In genomic region chr4:4629251-4629650, GRCm38 (mm10) we compare ENCODE assay signal across 22 mouse cellular contexts.
A peak's percentile ranks its signal among the peaks of the same experiment; 100 is the strongest.
DNase-seq lines count a peak whose midpoint lies in the region; ATAC-seq and TF ChIP-seq lines count a peak whose summit lies in the region.
"Had no signal": no experiment of that assay in that cellular context is flagged by ENCODE, and none has a peak within 500 bp of the region (broad histone marks: within the 10 kb centered on the region; RNA-seq: fewer than 3 reads in every experiment).

No protein-coding gene starts in this region.

- peak; percentile 72 for DNase-seq in embryonic facial prominence, embryonic 14.5 days (ENCODE audit: low spot score)
- no peak for DNase-seq in embryonic facial prominence, embryonic 10.5 days (ENCODE audit: low spot score)
- DNase-seq in kidney, postnatal 0 days (ENCODE audit: low spot score) = peak; percentile 54
- DNase-seq in kidney, adult 2 months = no peak
- peak; percentile 56 for DNase-seq in limb, embryonic 14.5 days (ENCODE audit: low spot score)
- DNase-seq in limb, embryonic 10.5 days (ENCODE audit: low spot score) = no peak
- DNase-seq in lung, embryonic 14.5 days = peak; percentile 41
- DNase-seq in lung, adult 18-20 months = no peak
- DNase-seq: adrenal gland, adult 2 months; adrenal gland, adult 8-10 months; adrenal gland, postnatal 10 days; adrenal gland, postnatal 14 days; adrenal gland, postnatal 25 days; adrenal gland, postnatal 36 days; B cell, adult 2 months; cerebellum, adult 11 months; cerebellum, adult 11-12 months had no signal

- no peaks in the 10 kb centered on the region for H3K9me3 ChIP-seq in embryonic facial prominence, embryonic 14.5 days (ENCODE audit: control insufficient read depth, low read length)
- no peaks in the 10 kb centered on the region for H3K9me3 ChIP-seq in embryonic facial prominence, embryonic 10.5 days
- H3K9me3 ChIP-seq in kidney, postnatal 0 days (replicated peaks; ENCODE audit: low read length) = no peaks in the 10 kb centered on the region
- no peaks in the 10 kb centered on the region for H3K9me3 ChIP-seq in limb, embryonic 14.5 days (ENCODE audit: control insufficient read depth, low read length)
- H3K9me3 ChIP-seq in limb, embryonic 10.5 days (replicated peaks) = no peaks in the 10 kb centered on the region
- H3K9me3 ChIP-seq in lung, embryonic 14.5 days (ENCODE audit: low read depth, low read length) = no peaks in the 10 kb centered on the region
- H3K9me3 ChIP-seq: G1E had no signal

- no peak for ATAC-seq in embryonic facial prominence, embryonic 14.5 days (ENCODE audit: low read depth)
- no peak for ATAC-seq in kidney, postnatal 0 days (replicated peaks; ENCODE audit: low FRiP score, low read depth)
- ATAC-seq in limb, embryonic 14.5 days (ENCODE audit: low FRiP score, low read depth) = no peak
- no peak for ATAC-seq in lung, embryonic 14.5 days (ENCODE audit: insufficient read depth)
- ATAC-seq: activated CD4-positive, CD25-positive, alpha-beta regulatory T cell, adult 4 months; CD4-positive, CD25-positive, alpha-beta regulatory T cell, adult 4 months; Patski had no signal

- no peaks in the 10 kb centered on the region for H3K36me3 ChIP-seq in embryonic facial prominence, embryonic 14.5 days (ENCODE audit: control insufficient read depth, insufficient read depth, low read length)
- H3K36me3 ChIP-seq in embryonic facial prominence, embryonic 10.5 days (replicated peaks) = no peaks in the 10 kb centered on the region
- no peaks in the 10 kb centered on the region for H3K36me3 ChIP-seq in kidney, postnatal 0 days (ENCODE audit: insufficient read depth, low read length)
- H3K36me3 ChIP-seq in kidney, adult 2 months (ENCODE audit: control insufficient read depth, insufficient read depth, low read length) = no peaks in the 10 kb centered on the region
- no peaks in the 10 kb centered on the region for H3K36me3 ChIP-seq in limb, embryonic 14.5 days (ENCODE audit: control insufficient read depth, insufficient read depth, low read length)
- no peaks in the 10 kb centered on the region for H3K36me3 ChIP-seq in limb, embryonic 10.5 days
- H3K36me3 ChIP-seq in lung, embryonic 14.5 days (ENCODE audit: insufficient read depth) = no peaks in the 10 kb centered on the region
- H3K36me3 ChIP-seq: G1E had no signal

- H3K27ac ChIP-seq in embryonic facial prominence, embryonic 14.5 days (replicated peaks; ENCODE audit: low read depth, low read length) = no peak overlapping the region
- H3K27ac ChIP-seq in embryonic facial prominence, embryonic 10.5 days (replicated peaks) = no peak overlapping the region
- no peak overlapping the region for H3K27ac ChIP-seq in kidney, postnatal 0 days
- H3K27ac ChIP-seq in kidney, adult 2 months (ENCODE audit: insufficient read depth, low read depth, low read length) = no peak overlapping the region
- no peak overlapping the region for H3K27ac ChIP-seq in limb, embryonic 14.5 days (replicated peaks; ENCODE audit: low read depth, low read length)
- H3K27ac ChIP-seq in limb, embryonic 10.5 days = no peak overlapping the region
- H3K27ac ChIP-seq in lung, embryonic 14.5 days (ENCODE audit: low read depth) = no peak overlapping the region

- WGBS in embryonic facial prominence, embryonic 14.5 days = 23% methylated on average over 1 of the region's 1 CpGs
- 83% methylated on average over 1 of the region's 1 CpGs for WGBS in embryonic facial prominence, embryonic 10.5 days
- 50% methylated on average over 1 of the region's 1 CpGs for WGBS in kidney, postnatal 0 days
- WGBS in kidney, adult 2 months = 68% methylated on average over 1 of the region's 1 CpGs
- WGBS in limb, embryonic 14.5 days = 12% methylated on average over 1 of the region's 1 CpGs
- 85% methylated on average over 1 of the region's 1 CpGs for WGBS in limb, embryonic 10.5 days
- WGBS in lung, embryonic 14.5 days = 34% methylated on average over 1 of the region's 1 CpGs

- no peak overlapping the region for H3K4me2 ChIP-seq in embryonic facial prominence, embryonic 14.5 days (ENCODE audit: low read depth, low read length)
- no peak overlapping the region for H3K4me2 ChIP-seq in kidney, postnatal 0 days (ENCODE audit: low read length)
- H3K4me2 ChIP-seq in limb, embryonic 14.5 days (replicated peaks; ENCODE audit: low read depth, low read length, severe bottlenecking) = no peak overlapping the region
- no peak overlapping the region for H3K4me2 ChIP-seq in lung, embryonic 14.5 days

- no peak for TF ChIP-seq POLR2A in kidney, adult 2 months (IDR thresholded peaks at IDR 0.05; ENCODE audit: low read depth, low read length)
- no peak for TF ChIP-seq POLR2A in limb, embryonic 14.5 days (IDR thresholded peaks at IDR 0.05; ENCODE audit: borderline replicate concordance, extremely low read depth, insufficient read depth, insufficient read length)

- TF ChIP-seq CTCF in kidney, postnatal 0 days (IDR thresholded peaks at IDR 0.05; ENCODE audit: low read depth) = no peak
- no peak for TF ChIP-seq CTCF in kidney, adult 2 months (conservative IDR thresholded peaks at IDR 0.05; ENCODE audit: insufficient read depth, insufficient read length, low read depth, low read length)
- no peak for TF ChIP-seq CTCF in lung, embryonic 14.5 days (IDR thresholded peaks at IDR 0.05; ENCODE audit: low read depth)

- H3K9ac ChIP-seq in embryonic facial prominence, embryonic 14.5 days (ENCODE audit: low read depth, low read length) = no peak overlapping the region
- no peak overlapping the region for H3K9ac ChIP-seq in kidney, postnatal 0 days (ENCODE audit: low read depth, low read length)
- no peak overlapping the region for H3K9ac ChIP-seq in limb, embryonic 14.5 days (ENCODE audit: low read depth, low read length, severe bottlenecking)
- H3K9ac ChIP-seq in lung, embryonic 14.5 days = no peak overlapping the region

- no peaks in the 10 kb centered on the region for H3K27me3 ChIP-seq in embryonic facial prominence, embryonic 14.5 days (replicated peaks; ENCODE audit: control insufficient read depth, insufficient read depth, low read length)
- no peaks in the 10 kb centered on the region for H3K27me3 ChIP-seq in embryonic facial prominence, embryonic 10.5 days (replicated peaks; ENCODE audit: low read depth, poor library complexity, severe bottlenecking)
- H3K27me3 ChIP-seq in kidney, postnatal 0 days (ENCODE audit: insufficient read depth, low read length) = no peaks in the 10 kb centered on the region
- H3K27me3 ChIP-seq in kidney, adult 2 months (replicated peaks; ENCODE audit: control insufficient read depth, insufficient read depth, low read length) = no peaks in the 10 kb centered on the region
- H3K27me3 ChIP-seq in limb, embryonic 14.5 days (ENCODE audit: control insufficient read depth, insufficient read depth, low read length) = no peaks in the 10 kb centered on the region
- no peaks in the 10 kb centered on the region for H3K27me3 ChIP-seq in limb, embryonic 10.5 days (ENCODE audit: low read depth, poor library complexity, severe bottlenecking)
- H3K27me3 ChIP-seq in lung, embryonic 14.5 days (ENCODE audit: insufficient read depth, low read length) = no peaks in the 10 kb centered on the region
- H3K27me3 ChIP-seq: CH12.LX, Patski had no signal

- H3K4me1 ChIP-seq in embryonic facial prominence, embryonic 14.5 days (ENCODE audit: control insufficient read depth, insufficient read depth, low read length) = no peaks in the 10 kb centered on the region
- H3K4me1 ChIP-seq in embryonic facial prominence, embryonic 10.5 days = no peaks in the 10 kb centered on the region
- H3K4me1 ChIP-seq in kidney, postnatal 0 days (replicated peaks; ENCODE audit: insufficient read depth, low read length) = no peaks in the 10 kb centered on the region
- H3K4me1 ChIP-seq in kidney, adult 2 months (ENCODE audit: control insufficient read depth, insufficient read depth, low read length) = no peaks in the 10 kb centered on the region
- no peaks in the 10 kb centered on the region for H3K4me1 ChIP-seq in limb, embryonic 14.5 days (ENCODE audit: control insufficient read depth, insufficient read depth, low read length)
- H3K4me1 ChIP-seq in limb, embryonic 10.5 days = 0 out of 2 replicates have a peak, but pooled peaks cover 3% of the 10 kb centered on the region
- H3K4me1 ChIP-seq in lung, embryonic 14.5 days (ENCODE audit: insufficient read depth) = no peaks in the 10 kb centered on the region

- no peak overlapping the region for H3K4me3 ChIP-seq in embryonic facial prominence, embryonic 14.5 days (ENCODE audit: low read depth, low read length)
- H3K4me3 ChIP-seq in embryonic facial prominence, embryonic 10.5 days = no peak overlapping the region
- H3K4me3 ChIP-seq in kidney, postnatal 0 days (replicated peaks; ENCODE audit: low read depth, low read length) = no peak overlapping the region
- no peak overlapping the region for H3K4me3 ChIP-seq in kidney, adult 2 months (ENCODE audit: insufficient read depth, low read depth, low read length)
- H3K4me3 ChIP-seq in limb, embryonic 14.5 days (replicated peaks; ENCODE audit: low read length) = no peak overlapping the region
- no peak overlapping the region for H3K4me3 ChIP-seq in limb, embryonic 10.5 days
- no peak overlapping the region for H3K4me3 ChIP-seq in lung, embryonic 14.5 days (ENCODE audit: low read depth, low read length)

Comparison
In these comparisons a context has a peak if more than half of its experiments do, and no peak if none do; other contexts are left out.
1. DNase-seq: peak in embryonic facial prominence, embryonic 14.5 days (single experiment), kidney, postnatal 0 days (single experiment), limb, embryonic 14.5 days (single experiment) and lung, embryonic 14.5 days (single experiment); none in embryonic facial prominence, embryonic 10.5 days (single experiment), kidney, adult 2 months (single experiment), limb, embryonic 10.5 days (single experiment) and lung, adult 18-20 months (0 of 2).